Mouse (Mus musculus): ENCODE data around the gene Pdzd2. TPM values are rescaled to one million over a fixed set of nuclear protein-coding genes. Genes with fewer than 3 reads are reported as not detected.

Pdzd2 gene
- polyA plus RNA-seq, 1 experiment from 2014 or later, result 3.4 TPM

DNA sequence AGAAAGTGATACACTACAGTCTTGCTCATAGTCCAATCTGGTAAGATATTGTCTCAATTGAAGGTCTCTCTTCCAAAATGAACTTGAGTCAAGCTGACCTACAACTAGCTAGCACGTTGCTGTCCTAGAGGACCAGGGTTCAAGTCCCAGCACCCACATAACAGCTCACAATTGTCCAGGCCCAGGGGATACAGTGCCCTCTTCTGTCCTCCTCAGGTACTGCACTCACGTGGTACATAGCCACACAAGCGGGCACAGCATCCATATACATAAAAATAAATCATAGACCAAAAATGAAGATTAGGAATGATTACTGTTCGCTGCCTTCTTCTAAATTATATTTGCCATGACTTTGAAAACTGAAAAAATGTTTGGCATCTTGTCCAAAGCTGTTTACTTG lies 136.1 kb downstream of the Pdzd2 start:
- WGBS, result 89% methylated on average over 4 of the region's 4 CpGs
- Histone ChIP-seq H3K4me2 (ENCODE audit: low read depth, low read length) (no peak overlapping the region), H3K27me3 (ENCODE audit: control insufficient read depth, insufficient read depth, low read length) (no peaks in the 10 kb centered on the region), H3K9ac (replicated peaks; ENCODE audit: low read length) (no peak overlapping the region), H3K4me1 (ENCODE audit: control insufficient read depth, insufficient read depth, low read length) (no peaks in the 10 kb centered on the region), H3K27ac (replicated peaks; ENCODE audit: low read depth, low read length) (no peak overlapping the region), H3K4me3 (ENCODE audit: low read depth, low read length) (no peak overlapping the region), H3K9me3 (replicated peaks; ENCODE audit: control insufficient read depth, low read length) (no peaks in the 10 kb centered on the region), H3K36me3 (replicated peaks; ENCODE audit: control insufficient read depth, insufficient read depth, low read depth, low read length) (no peaks in the 10 kb centered on the region)
- ATAC-seq (replicated peaks; ENCODE audit: insufficient number of reproducible peaks, low FRiP score, low TSS enrichment, low read depth) (no peak), DNase-seq (ENCODE audit: low spot score) (no peak)

DNA sequence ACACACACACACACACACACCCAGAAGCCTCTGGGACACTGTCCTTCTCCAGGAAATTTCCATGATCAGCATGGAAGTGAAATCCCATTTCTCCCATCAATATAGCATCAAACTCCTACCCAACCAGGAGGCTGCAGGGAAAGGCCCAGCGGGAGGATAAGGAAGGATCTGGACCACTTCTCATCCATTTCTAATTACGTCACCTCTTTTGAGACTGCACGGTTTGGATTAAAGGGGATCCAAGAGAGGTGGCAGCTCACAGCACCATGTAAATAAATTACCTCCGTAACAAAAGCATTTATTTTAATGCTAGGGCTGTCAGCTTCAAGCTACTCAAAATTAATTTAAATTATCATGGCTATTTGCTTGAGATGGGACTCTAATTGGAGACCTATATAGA lies 146.6 kb downstream of the Pdzd2 start:
- ATAC-seq (replicated peaks; ENCODE audit: insufficient number of reproducible peaks, low FRiP score, low TSS enrichment, low read depth) (no peak), DNase-seq (ENCODE audit: low spot score) (no peak)
- Histone ChIP-seq H3K9ac (replicated peaks; ENCODE audit: low read length) (no peak overlapping the region), H3K27ac (replicated peaks; ENCODE audit: low read depth, low read length) (no peak overlapping the region), H3K27me3 (ENCODE audit: control insufficient read depth, insufficient read depth, low read length) (no peaks in the 10 kb centered on the region), H3K4me2 (ENCODE audit: low read depth, low read length) (no peak overlapping the region), H3K9me3 (replicated peaks; ENCODE audit: control insufficient read depth, low read length) (no peaks in the 10 kb centered on the region), H3K4me3 (ENCODE audit: low read depth, low read length) (no peak overlapping the region), H3K4me1 (ENCODE audit: control insufficient read depth, insufficient read depth, low read length) (no peaks in the 10 kb centered on the region), H3K36me3 (replicated peaks; ENCODE audit: control insufficient read depth, insufficient read depth, low read depth, low read length) (no peaks in the 10 kb centered on the region)
- 67% methylated on average over 4 of the region's 4 CpGs for WGBS

DNA sequence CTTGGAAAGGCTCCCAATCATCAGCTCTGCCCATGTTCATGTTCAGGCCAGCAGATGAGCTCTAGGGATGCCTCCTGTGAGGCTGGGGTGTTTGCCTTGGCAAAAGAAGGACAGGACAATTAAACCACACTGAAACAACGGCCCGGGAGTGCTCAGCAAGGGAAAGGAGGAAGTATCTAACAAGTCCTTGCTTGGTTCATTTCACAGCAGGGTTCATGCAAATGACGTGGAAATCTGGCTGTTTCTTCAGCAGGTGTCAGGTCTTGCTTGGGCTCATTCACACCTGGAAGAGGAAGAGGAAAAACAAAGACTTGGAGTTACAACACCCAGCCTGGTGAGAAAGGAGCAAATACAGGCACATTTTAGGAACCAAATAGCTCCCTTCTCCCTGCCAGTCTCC lies 147.1 kb downstream of the Pdzd2 start:
- no peaks in the 10 kb centered on the region for H3K36me3 ChIP-seq (replicated peaks; ENCODE audit: control insufficient read depth, insufficient read depth, low read depth, low read length)
- H3K4me3 ChIP-seq (ENCODE audit: low read depth, low read length), result no peak overlapping the region
- DNase-seq (ENCODE audit: low spot score) (no peak), ATAC-seq (replicated peaks; ENCODE audit: insufficient number of reproducible peaks, low FRiP score, low TSS enrichment, low read depth) (no peak)
- H3K4me1 ChIP-seq (ENCODE audit: control insufficient read depth, insufficient read depth, low read length), result no peaks in the 10 kb centered on the region
- no peak overlapping the region for H3K27ac ChIP-seq (replicated peaks; ENCODE audit: low read depth, low read length)
- H3K9ac ChIP-seq (replicated peaks; ENCODE audit: low read length), result no peak overlapping the region
- no peaks in the 10 kb centered on the region for H3K9me3 ChIP-seq (replicated peaks; ENCODE audit: control insufficient read depth, low read length)
- no peak overlapping the region for H3K4me2 ChIP-seq (ENCODE audit: low read depth, low read length)
- H3K27me3 ChIP-seq (ENCODE audit: control insufficient read depth, insufficient read depth, low read length), result no peaks in the 10 kb centered on the region
- WGBS, result 41% methylated on average over 3 of the region's 3 CpGs

DNA sequence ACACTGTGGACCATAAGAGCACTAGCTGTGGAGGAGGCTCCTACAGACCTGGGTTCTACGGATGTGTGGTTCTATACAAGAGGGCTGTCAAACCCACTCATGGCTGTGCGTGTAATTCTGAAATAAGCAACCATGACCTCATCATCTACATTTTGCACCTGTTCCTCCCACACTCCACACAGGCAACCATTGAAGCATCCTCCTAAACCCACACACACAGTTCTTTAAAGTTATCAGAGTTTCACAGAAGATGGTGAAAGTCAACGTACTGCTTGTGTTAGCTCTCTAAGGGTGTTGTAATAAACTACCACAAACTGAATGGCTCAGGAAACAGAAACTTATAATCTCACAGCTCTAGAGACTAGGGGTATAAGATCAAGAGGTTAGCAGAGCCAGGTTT lies 151.1 kb downstream of the Pdzd2 start:
- no peaks in the 10 kb centered on the region for H3K4me1 ChIP-seq (ENCODE audit: control insufficient read depth, insufficient read depth, low read length)
- no peak overlapping the region for H3K27ac ChIP-seq (replicated peaks; ENCODE audit: low read depth, low read length)
- H3K9ac ChIP-seq (replicated peaks; ENCODE audit: low read length), result no peak overlapping the region
- no peaks in the 10 kb centered on the region for H3K36me3 ChIP-seq (replicated peaks; ENCODE audit: control insufficient read depth, insufficient read depth, low read depth, low read length)
- no peak overlapping the region for H3K4me2 ChIP-seq (ENCODE audit: low read depth, low read length)
- H3K27me3 ChIP-seq (ENCODE audit: control insufficient read depth, insufficient read depth, low read length), result no peaks in the 10 kb centered on the region
- DNase-seq (ENCODE audit: low spot score) (no peak), ATAC-seq (replicated peaks; ENCODE audit: insufficient number of reproducible peaks, low FRiP score, low TSS enrichment, low read depth) (no peak)
- 93% methylated on average over 3 of the region's 3 CpGs for WGBS
- H3K9me3 ChIP-seq (replicated peaks; ENCODE audit: control insufficient read depth, low read length), result no peaks in the 10 kb centered on the region
- H3K4me3 ChIP-seq (ENCODE audit: low read depth, low read length), result no peak overlapping the region

DNA sequence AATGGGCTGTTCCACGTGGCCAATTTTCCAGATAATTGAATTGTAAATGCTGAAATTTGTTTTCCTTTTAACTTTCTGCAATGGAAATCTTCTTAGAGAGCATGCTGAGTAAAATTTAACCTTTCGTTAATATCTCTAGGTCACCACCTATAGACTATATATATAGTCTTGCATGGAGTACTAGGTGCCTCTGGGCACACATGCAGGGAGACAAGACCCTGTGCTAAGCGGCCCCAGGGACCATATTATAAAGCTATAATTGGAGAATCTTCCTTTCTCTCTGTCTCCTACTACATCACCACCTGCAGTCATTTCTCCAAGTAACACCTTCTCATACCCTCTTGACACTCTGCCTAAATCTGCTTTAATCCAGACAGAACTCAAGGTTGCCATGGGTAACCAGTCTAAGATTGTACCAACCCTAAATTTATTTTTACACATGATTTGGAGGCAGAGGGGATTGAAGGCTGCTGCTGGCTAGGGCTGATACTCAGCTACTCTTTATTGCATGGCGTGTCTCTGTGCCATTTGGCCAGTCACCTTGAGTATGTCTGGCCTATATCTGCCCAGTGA lies 152.8 kb downstream of the Pdzd2 start:
- Histone ChIP-seq H3K36me3 (replicated peaks; ENCODE audit: control insufficient read depth, insufficient read depth, low read depth, low read length) (no peaks in the 10 kb centered on the region), H3K27ac (replicated peaks; ENCODE audit: low read depth, low read length) (no peak overlapping the region), H3K4me3 (ENCODE audit: low read depth, low read length) (no peak overlapping the region), H3K9ac (replicated peaks; ENCODE audit: low read length) (no peak overlapping the region), H3K27me3 (ENCODE audit: control insufficient read depth, insufficient read depth, low read length) (no peaks in the 10 kb centered on the region), H3K9me3 (replicated peaks; ENCODE audit: control insufficient read depth, low read length) (no peaks in the 10 kb centered on the region), H3K4me2 (ENCODE audit: low read depth, low read length) (no peak overlapping the region), H3K4me1 (ENCODE audit: control insufficient read depth, insufficient read depth, low read length) (no peaks in the 10 kb centered on the region)
- WGBS, result 73% methylated on average over 4 of the region's 4 CpGs
- DNase-seq (ENCODE audit: low spot score), result no peak
- ATAC-seq (replicated peaks; ENCODE audit: insufficient number of reproducible peaks, low FRiP score, low TSS enrichment, low read depth), result no peak

DNA sequence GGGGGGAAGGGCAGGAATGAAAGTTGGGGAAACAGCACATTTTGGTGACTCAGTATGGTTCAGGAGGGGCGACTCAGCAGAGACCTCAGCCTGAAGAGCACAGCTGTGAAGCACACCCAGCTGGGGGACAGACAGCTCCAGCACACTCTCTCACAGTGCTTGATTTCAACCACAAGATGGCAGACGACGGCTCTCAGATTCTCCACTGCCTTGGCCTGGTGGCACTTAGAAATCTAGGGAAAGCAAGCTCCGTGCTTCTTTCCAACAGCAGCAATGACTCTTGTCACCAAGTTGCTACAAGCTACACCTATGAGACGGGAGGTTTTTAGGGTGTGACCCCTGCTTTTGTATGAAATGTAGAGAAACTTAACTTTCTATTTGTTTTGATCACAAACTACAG lies 153.6 kb downstream of the Pdzd2 start:
- Histone ChIP-seq H3K27me3 (ENCODE audit: control insufficient read depth, insufficient read depth, low read length) (no peaks in the 10 kb centered on the region), H3K36me3 (replicated peaks; ENCODE audit: control insufficient read depth, insufficient read depth, low read depth, low read length) (no peaks in the 10 kb centered on the region), H3K4me3 (ENCODE audit: low read depth, low read length) (no peak overlapping the region), H3K9me3 (replicated peaks; ENCODE audit: control insufficient read depth, low read length) (no peaks in the 10 kb centered on the region), H3K4me1 (ENCODE audit: control insufficient read depth, insufficient read depth, low read length) (no peaks in the 10 kb centered on the region), H3K9ac (replicated peaks; ENCODE audit: low read length) (no peak overlapping the region), H3K27ac (replicated peaks; ENCODE audit: low read depth, low read length) (no peak overlapping the region), H3K4me2 (ENCODE audit: low read depth, low read length) (no peak overlapping the region)
- DNase-seq (ENCODE audit: low spot score) (peak; percentile 84), ATAC-seq (replicated peaks; ENCODE audit: insufficient number of reproducible peaks, low FRiP score, low TSS enrichment, low read depth) (peak; percentile 80)
- WGBS, result 9% methylated on average over 5 of the region's 5 CpGs

DNA sequence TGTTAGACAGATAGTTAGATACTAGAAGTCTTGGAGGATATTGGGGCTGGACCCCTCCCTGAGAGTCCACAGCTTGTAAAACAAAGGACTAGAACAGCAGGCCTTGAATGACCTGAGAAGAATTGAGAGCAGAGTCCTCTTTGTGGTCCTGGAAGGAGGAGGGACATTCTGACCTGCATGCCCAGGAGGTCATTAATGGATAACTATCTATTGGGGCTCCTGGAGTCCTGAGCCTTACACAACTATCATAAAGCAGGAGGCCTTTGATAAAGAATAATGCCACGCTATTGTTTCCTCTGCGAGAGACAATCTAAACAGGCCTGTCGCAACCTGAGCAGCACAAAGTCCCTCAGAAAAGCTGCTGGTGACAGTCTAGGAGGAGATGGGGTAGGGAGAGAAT lies 156.7 kb downstream of the Pdzd2 start:
- H3K4me2 ChIP-seq (ENCODE audit: low read depth, low read length), result no peak overlapping the region
- no peaks in the 10 kb centered on the region for H3K36me3 ChIP-seq (replicated peaks; ENCODE audit: control insufficient read depth, insufficient read depth, low read depth, low read length)
- 84% methylated on average over 3 of the region's 3 CpGs for WGBS
- H3K9ac ChIP-seq (replicated peaks; ENCODE audit: low read length), result no peak overlapping the region
- H3K4me3 ChIP-seq (ENCODE audit: low read depth, low read length), result no peak overlapping the region
- no peak overlapping the region for H3K27ac ChIP-seq (replicated peaks; ENCODE audit: low read depth, low read length)
- ATAC-seq (replicated peaks; ENCODE audit: insufficient number of reproducible peaks, low FRiP score, low TSS enrichment, low read depth) (no peak), DNase-seq (ENCODE audit: low spot score) (no peak)
- H3K27me3 ChIP-seq (ENCODE audit: control insufficient read depth, insufficient read depth, low read length), result no peaks in the 10 kb centered on the region
- H3K9me3 ChIP-seq (replicated peaks; ENCODE audit: control insufficient read depth, low read length), result no peaks in the 10 kb centered on the region
- H3K4me1 ChIP-seq (ENCODE audit: control insufficient read depth, insufficient read depth, low read length), result no peaks in the 10 kb centered on the region

DNA sequence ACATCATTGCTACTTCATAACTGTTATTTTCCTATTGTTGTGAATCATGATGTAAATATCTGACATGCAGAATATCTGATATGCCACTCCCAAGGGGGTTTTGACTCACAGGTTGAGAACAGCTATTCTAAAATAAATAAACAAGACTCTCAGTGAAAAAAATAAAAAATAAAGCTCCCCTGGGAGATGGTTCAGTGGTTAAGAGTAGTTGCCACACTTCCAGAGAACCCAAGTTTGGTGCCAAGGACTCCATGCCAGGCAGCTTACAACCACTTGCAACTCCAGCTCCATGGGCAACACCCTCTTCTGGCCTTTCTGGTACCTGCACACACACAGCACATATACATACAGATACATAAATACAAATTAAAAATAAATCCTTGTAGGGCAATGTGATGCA lies 157.3 kb downstream of the Pdzd2 start:
- no peak overlapping the region for H3K4me2 ChIP-seq (ENCODE audit: low read depth, low read length)
- no peak overlapping the region for H3K9ac ChIP-seq (replicated peaks; ENCODE audit: low read length)
- no peaks in the 10 kb centered on the region for H3K4me1 ChIP-seq (ENCODE audit: control insufficient read depth, insufficient read depth, low read length)
- H3K27me3 ChIP-seq (ENCODE audit: control insufficient read depth, insufficient read depth, low read length), result no peaks in the 10 kb centered on the region
- H3K4me3 ChIP-seq (ENCODE audit: low read depth, low read length), result no peak overlapping the region
- no peaks in the 10 kb centered on the region for H3K36me3 ChIP-seq (replicated peaks; ENCODE audit: control insufficient read depth, insufficient read depth, low read depth, low read length)
- H3K9me3 ChIP-seq (replicated peaks; ENCODE audit: control insufficient read depth, low read length), result no peaks in the 10 kb centered on the region
- no peak overlapping the region for H3K27ac ChIP-seq (replicated peaks; ENCODE audit: low read depth, low read length)
- DNase-seq (ENCODE audit: low spot score) (no peak), ATAC-seq (replicated peaks; ENCODE audit: insufficient number of reproducible peaks, low FRiP score, low TSS enrichment, low read depth) (no peak)

Data from embryonic facial prominence, embryonic 11.5 days (tissue).